15 mouse cellular contexts compared by ENCODE assay signal in the genomic region with DNA sequence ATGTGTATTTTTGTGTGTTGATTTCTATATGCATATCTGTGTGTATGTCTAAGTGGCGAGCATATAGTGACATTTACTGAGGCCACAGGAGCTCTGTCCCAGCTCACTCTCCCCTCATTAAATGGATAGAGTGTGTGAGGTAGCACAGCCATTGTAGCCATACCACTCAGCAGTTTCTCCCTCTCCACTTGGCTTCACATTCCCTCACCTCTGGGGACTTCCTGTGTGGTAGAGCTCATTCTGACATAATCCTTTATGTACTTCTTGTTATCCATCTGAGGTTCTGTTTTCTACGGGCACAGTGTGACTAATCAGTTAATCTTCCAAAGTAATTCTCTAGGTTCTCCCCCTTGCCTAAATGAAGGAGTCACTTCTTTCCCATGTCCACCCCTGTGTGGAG.
"Had no signal": no experiment of that assay in that cellular context is flagged by ENCODE, and none has a peak within 500 bp of the region (broad histone marks: within the 10 kb centered on the region; RNA-seq: fewer than 3 reads in every experiment).

No protein-coding gene starts in this region.

- H3K27me3 ChIP-seq: midbrain, embryonic 13.5 days; midbrain, embryonic 15.5 days; neural tube, embryonic 12.5 days; stomach, embryonic 15.5 days had no signal

- H3K4me2 ChIP-seq: lung, embryonic 14.5 days; midbrain, embryonic 11.5 days; midbrain, embryonic 13.5 days; midbrain, embryonic 15.5 days; neural tube, embryonic 12.5 days; stomach, embryonic 15.5 days had no signal

- H3K36me3 ChIP-seq: midbrain, embryonic 13.5 days; midbrain, embryonic 15.5 days; neural tube, embryonic 12.5 days; stomach, embryonic 15.5 days had no signal

- H3K4me3 ChIP-seq: midbrain, embryonic 13.5 days; midbrain, embryonic 15.5 days; neural tube, embryonic 12.5 days; stomach, embryonic 15.5 days had no signal

- DNase-seq: lung, adult 18-20 months; lung, embryonic 14.5 days; lung, postnatal 10 days; lung, postnatal 36 days; right cerebral cortex, postnatal 14 days; thymus, adult 2 months; thymus, postnatal 25 days; thymus, postnatal 4 days had no signal

- H3K9ac ChIP-seq: liver, embryonic 14.5 days; lung, embryonic 14.5 days; midbrain, embryonic 13.5 days; midbrain, embryonic 15.5 days; neural tube, embryonic 12.5 days; stomach, embryonic 15.5 days had no signal

- H3K4me1 ChIP-seq: midbrain, embryonic 13.5 days; midbrain, embryonic 15.5 days; neural tube, embryonic 12.5 days had no signal

- H3K9me3 ChIP-seq: midbrain, embryonic 13.5 days; midbrain, embryonic 15.5 days; neural tube, embryonic 12.5 days; stomach, embryonic 15.5 days had no signal

- H3K27ac ChIP-seq: liver, embryonic 14.5 days; midbrain, embryonic 13.5 days; midbrain, embryonic 15.5 days; neural tube, embryonic 12.5 days; stomach, embryonic 15.5 days; stomach, postnatal 0 days had no signal

- ATAC-seq: midbrain, embryonic 13.5 days; midbrain, embryonic 15.5 days had no signal
